Mouse (Mus musculus) limb, embryonic 13.5 days (tissue): Measurements from ENCODE around the gene Cnnm2. TPM values are rescaled to one million over a fixed set of nuclear protein-coding genes. Genes with fewer than 3 reads are reported as not detected.

ENCODE experiments used
- ATAC-seq: fragments of 200-750 bp; cut with Nextera tagmentation; 2 replicates; pipeline ENCODE4 v1.8.0; 2017; ENCODE audit warnings: low read depth, moderate number of reproducible peaks, moderate TSS enrichment; ENCODE audit not compliant: low FRiP score
- H3K27ac ChIP-seq: fragments of 300-500 bp; sonication (generic); 2 replicates; pipeline ENCODE4 v1.5.1; 2015; ENCODE audit warnings: inconsistent platforms, mild to moderate bottlenecking, moderate library complexity
- H3K27me3 ChIP-seq: fragments of 300-500 bp; sonication (generic); 2 replicates; pipeline ENCODE4 v1.6.1; 2015; ENCODE audit warnings: mild to moderate bottlenecking, inconsistent platforms
- H3K36me3 ChIP-seq: fragments of 300-500 bp; sonication (generic); 2 replicates; pipeline ENCODE4 v1.6.1; 2015; ENCODE audit warnings: inconsistent platforms, mild to moderate bottlenecking, moderate library complexity
- H3K4me1 ChIP-seq: fragments of 300-500 bp; sonication (generic); 2 replicates; pipeline ENCODE4 v1.6.1; 2015; ENCODE audit warnings: inconsistent platforms
- H3K4me2 ChIP-seq: fragments of 300-500 bp; sonication (generic); replicated peaks from 2 replicates; pipeline ENCODE4 v1.6.1; 2015; ENCODE audit warnings: inconsistent platforms, mild to moderate bottlenecking, moderate library complexity
- H3K4me3 ChIP-seq: fragments of 300-500 bp; sonication (generic); 2 replicates; pipeline ENCODE4 v1.5.1; 2015; ENCODE audit warnings: moderate library complexity, mild to moderate bottlenecking, inconsistent platforms
- H3K9ac ChIP-seq: fragments of 300-500 bp; sonication (generic); 2 replicates; pipeline ENCODE4 v1.6.1; 2015; ENCODE audit warnings: mild to moderate bottlenecking, inconsistent platforms
- H3K9me3 ChIP-seq: fragments of 300-500 bp; sonication (generic); 2 replicates; pipeline ENCODE4 v1.6.1; 2016; ENCODE audit warnings: inconsistent platforms
- whole genome bisulfite sequencing: fragments of 180-500 bp; shearing (Covaris S2); methylation state at CpG from one replicate; pipeline ENCODE4 v1.1.7; 2015; 5-methylcytosine and 5-hydroxymethylcytosine counted together
- polyA plus RNA-seq: library from polyadenylated mRNA; unstranded; fragments of >200 nt; fragmentation: Nextera tagmentation; extraction: Ambion mirVana; gene quantifications from 2 replicates; pipeline ENCODE4 v1.2.1, GENCODE M21; 2015

The Cnnm2 gene
- polyA plus RNA-seq, 1 experiment from 2014 or later = 4.1 TPM

DNA sequence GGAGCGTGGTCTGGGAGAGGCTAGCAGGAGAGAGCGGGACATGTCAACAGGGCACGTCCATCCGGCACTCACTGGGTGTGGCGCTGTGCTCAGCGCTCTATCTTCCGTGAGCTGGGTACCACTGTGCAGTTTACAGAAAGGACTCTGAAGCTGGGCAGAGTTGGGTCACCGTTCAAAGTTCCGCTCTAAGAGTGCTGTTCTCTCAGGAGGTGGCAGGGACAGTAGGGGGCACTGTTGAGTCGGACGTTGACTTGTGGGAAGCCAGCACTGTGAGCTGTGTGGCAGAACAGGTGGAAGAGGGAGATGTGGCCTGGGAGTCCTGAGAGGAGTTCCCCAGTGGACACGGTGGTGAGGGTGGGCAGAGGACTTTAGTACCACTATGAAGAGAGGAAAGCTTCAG lies 114.4 kb downstream of the Cnnm2 start:
- H3K4me3 ChIP-seq = no peak overlapping the region
- WGBS = 43% methylated on average over 12 of the region's 12 CpGs
- no peak overlapping the region for H3K9ac ChIP-seq
- no peak overlapping the region for H3K4me2 ChIP-seq
- ATAC-seq = no peak
- H3K4me1 ChIP-seq = no peaks in the 10 kb centered on the region
- no peak overlapping the region for H3K27ac ChIP-seq
- no peaks in the 10 kb centered on the region for H3K9me3 ChIP-seq
- H3K36me3 ChIP-seq = no peaks in the 10 kb centered on the region; the same call in 1 of the 2 replicates
- H3K27me3 ChIP-seq = no peaks in the 10 kb centered on the region

DNA sequence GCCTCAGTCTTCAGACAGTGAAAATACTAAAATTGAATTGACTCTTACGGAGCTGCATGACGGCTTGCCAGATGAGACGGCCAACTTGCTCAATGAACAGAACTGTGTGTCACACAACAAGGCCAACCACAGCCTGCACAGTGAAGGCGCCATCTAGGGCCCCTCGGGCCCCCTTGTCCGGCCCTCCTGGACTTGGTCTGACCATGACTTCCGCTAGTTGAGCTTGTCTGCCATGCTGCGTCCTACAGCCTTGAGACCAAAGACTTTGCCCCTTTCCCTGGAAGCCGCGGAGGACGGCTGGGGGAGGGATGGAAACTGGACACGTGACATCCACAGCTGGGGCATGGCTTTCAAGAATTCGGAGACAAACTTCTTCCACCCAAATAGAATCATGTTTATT lies 116.5 kb downstream of the Cnnm2 start:
- ATAC-seq = no peak
- H3K9ac ChIP-seq = no peak overlapping the region
- H3K36me3 ChIP-seq = peaks cover 12% of the 10 kb centered on the region
- H3K27me3 ChIP-seq = no peaks in the 10 kb centered on the region
- no peak overlapping the region for H3K4me2 ChIP-seq
- no peaks in the 10 kb centered on the region for H3K4me1 ChIP-seq
- H3K27ac ChIP-seq = no peak overlapping the region
- no peak overlapping the region for H3K4me3 ChIP-seq
- H3K9me3 ChIP-seq = no peaks in the 10 kb centered on the region
- 90% methylated on average over 13 of the region's 13 CpGs for WGBS

DNA sequence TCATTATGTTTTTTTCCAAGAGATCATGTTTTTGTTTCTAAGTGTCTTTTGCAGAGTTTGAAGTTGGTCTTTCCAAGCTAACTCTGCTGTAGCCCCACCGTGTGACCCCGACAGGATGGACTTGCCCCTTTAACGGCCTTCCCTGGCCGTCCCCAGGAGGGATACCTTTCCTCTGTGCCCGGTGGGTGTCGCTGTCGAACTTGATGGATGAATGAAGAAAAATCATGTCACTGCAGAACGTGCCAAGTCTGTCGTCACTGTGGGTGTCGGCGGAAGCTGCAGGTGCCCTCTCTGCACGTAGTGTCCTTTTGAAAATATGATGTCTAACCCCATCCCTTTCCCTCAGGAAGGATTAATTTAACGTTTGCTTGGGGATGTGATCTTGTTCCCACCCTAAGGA lies 117.0 kb downstream of the Cnnm2 start:
- H3K4me2 ChIP-seq = no peak overlapping the region
- no peaks in the 10 kb centered on the region for H3K4me1 ChIP-seq
- ATAC-seq = no peak
- H3K9ac ChIP-seq = no peak overlapping the region
- WGBS = 62% methylated on average over 13 of the region's 13 CpGs
- no peaks in the 10 kb centered on the region for H3K9me3 ChIP-seq
- peaks cover 16% of the 10 kb centered on the region for H3K36me3 ChIP-seq
- H3K27ac ChIP-seq = no peak overlapping the region
- H3K27me3 ChIP-seq = no peaks in the 10 kb centered on the region
- no peak overlapping the region for H3K4me3 ChIP-seq

DNA sequence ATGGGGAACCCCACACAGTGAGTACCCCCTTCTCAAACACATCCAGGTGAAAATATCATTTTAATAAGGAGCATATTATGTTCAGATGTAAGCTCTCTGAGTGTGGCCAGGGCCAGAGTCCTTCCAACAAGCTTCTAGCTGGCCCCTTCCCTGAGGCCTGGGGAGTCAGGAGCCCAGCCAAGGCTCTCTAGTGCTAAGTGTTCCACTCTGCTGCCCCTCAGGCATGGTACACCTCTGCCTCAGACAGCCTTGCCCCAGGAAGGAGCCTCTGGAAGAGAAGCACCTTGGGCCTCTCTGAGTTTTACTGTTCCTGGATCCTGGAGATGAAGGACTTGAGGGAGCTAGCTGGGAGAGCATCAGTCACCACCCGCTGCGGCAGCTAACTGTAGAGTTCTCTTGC lies 118.5 kb downstream of the Cnnm2 start:
- H3K36me3 ChIP-seq = peaks cover 31% of the 10 kb centered on the region
- ATAC-seq = no peak
- H3K27ac ChIP-seq = no peak overlapping the region
- no peak overlapping the region for H3K4me2 ChIP-seq
- no peak overlapping the region for H3K9ac ChIP-seq
- no peak overlapping the region for H3K4me3 ChIP-seq
- no peaks in the 10 kb centered on the region for H3K27me3 ChIP-seq
- 100% methylated on average over 2 of the region's 2 CpGs for WGBS
- no peaks in the 10 kb centered on the region for H3K9me3 ChIP-seq
- H3K4me1 ChIP-seq = no peaks in the 10 kb centered on the region

DNA sequence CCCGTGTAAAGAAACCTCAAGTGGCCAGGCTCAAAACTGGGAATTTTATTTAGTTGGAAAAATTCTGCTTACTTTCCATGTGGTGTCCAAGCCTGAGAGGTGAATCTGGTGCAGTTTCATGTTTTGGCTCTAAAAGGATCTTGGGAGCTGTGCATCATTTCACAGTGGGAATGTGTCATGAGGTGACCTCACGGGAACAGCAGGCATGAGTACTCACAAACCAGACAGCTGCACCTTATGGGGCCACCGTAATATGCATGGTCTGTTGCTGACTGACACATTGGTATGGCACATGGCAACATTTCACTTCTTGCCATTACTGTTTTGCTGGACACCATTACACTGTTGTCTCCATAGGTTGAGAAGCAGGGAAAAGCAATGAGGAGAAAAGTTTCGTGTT lies 124.0 kb downstream of the Cnnm2 start:
- H3K27ac ChIP-seq = no peak overlapping the region
- peaks cover 82% of the 10 kb centered on the region for H3K36me3 ChIP-seq
- 96% methylated on average over 4 of the region's 4 CpGs for WGBS

DNA sequence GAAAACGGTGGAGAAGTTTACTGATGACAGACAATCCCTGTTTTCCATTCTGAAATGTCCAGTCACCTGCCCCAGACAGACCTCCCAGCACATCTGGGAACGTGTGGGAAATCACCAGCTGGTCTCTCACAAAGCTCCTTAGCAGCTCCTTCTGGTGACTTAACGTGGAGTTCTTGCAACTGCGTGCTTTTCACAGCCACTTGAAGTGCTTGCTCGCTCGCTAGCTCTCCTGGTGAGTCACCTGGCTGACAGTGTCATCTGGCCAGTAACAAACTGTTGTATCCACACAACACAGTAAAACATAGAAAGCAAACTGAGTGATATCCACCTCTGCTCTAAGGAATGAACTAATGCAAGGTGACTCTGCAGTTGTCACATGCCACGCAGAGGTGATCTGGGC lies 125.4 kb downstream of the Cnnm2 start:
- Histone ChIP-seq H3K4me2 (no peak overlapping the region), H3K4me3 (no peak overlapping the region), H3K27me3 (no peaks in the 10 kb centered on the region), H3K9me3 (no peaks in the 10 kb centered on the region), H3K27ac (no peak overlapping the region), H3K4me1 (no peaks in the 10 kb centered on the region), H3K36me3 (peaks cover 95% of the 10 kb centered on the region), H3K9ac (no peak overlapping the region)
- no peak for ATAC-seq
- 86% methylated on average over 7 of the region's 7 CpGs for WGBS

More for the DNA sequence above, 124.0 kb downstream of the Cnnm2 start:
- H3K9me3 ChIP-seq = no peaks in the 10 kb centered on the region
- H3K9ac ChIP-seq = no peak overlapping the region
- H3K4me1 ChIP-seq = no peaks in the 10 kb centered on the region
- H3K4me3 ChIP-seq = no peak overlapping the region
- no peak for ATAC-seq
- H3K4me2 ChIP-seq = no peak overlapping the region
- H3K27me3 ChIP-seq = no peaks in the 10 kb centered on the region

DNA sequence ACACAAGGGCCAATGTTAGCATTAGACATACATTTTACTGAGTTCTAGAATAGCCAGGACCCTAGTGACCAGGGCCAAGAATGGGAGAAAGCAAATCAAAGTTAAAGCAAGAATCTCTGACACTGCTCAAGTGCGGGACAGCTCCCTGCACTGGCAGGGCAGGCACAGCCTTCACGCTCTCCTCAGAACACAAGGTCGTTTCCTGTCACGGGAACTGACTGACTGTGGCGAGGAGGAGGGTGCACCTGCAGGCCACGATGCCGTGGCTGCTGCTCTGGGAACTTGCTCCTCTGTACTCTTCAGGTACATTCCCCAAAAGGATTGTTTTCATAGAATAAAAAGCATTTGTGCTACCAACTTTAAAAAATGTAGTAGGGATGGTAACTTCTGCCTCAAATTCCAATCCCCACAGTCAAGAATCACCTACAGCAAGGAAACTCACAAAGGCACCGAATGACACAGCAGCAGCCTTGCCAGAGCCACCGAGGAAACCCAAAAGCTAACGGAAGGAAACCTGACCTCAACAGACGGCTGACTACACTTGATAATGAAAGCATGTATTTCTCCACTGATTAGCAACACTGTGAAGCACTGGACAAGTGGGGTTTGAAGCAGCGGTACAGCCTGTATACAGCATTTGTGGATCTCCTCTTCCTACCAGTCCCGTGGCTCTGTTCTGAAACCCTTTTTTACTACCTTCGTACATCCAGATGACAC lies 126.6 kb downstream of the Cnnm2 start:
- Histone ChIP-seq H3K4me2 (no peak overlapping the region), H3K9ac (no peak overlapping the region), H3K27me3 (no peaks in the 10 kb centered on the region), H3K9me3 (no peaks in the 10 kb centered on the region), H3K36me3 (peaks cover 95% of the 10 kb centered on the region), H3K4me1 (no peaks in the 10 kb centered on the region), H3K4me3 (no peak overlapping the region), H3K27ac (no peak overlapping the region)
- no peak for ATAC-seq
- WGBS = 84% methylated on average over 14 of the region's 14 CpGs

DNA sequence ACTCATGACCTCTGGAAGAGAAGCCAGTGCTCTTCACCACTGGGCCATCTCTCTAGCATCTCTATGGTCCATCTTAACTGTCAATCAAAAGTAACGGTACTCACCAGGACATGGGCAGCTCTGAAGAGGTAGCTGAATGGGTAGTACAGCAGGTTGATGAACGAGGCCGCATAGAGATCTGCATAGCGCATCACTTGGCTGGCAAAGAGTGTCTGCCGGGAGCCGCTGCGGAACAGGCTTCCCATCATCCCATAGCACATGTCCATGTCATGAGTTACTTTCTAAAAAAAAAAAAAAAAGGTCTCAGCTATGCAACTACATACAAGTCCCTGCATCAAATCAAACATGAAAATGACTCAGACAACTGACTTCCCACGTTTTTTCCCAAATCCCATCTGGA lies 128.3 kb downstream of the Cnnm2 start:
- no peaks in the 10 kb centered on the region for H3K27me3 ChIP-seq
- H3K9ac ChIP-seq = no peak overlapping the region
- WGBS = 94% methylated on average over 8 of the region's 8 CpGs
- H3K9me3 ChIP-seq = no peaks in the 10 kb centered on the region
- H3K36me3 ChIP-seq = peaks cover 87% of the 10 kb centered on the region
- H3K4me1 ChIP-seq = no peaks in the 10 kb centered on the region
- no peak overlapping the region for H3K27ac ChIP-seq
- no peak for ATAC-seq
- H3K4me3 ChIP-seq = no peak overlapping the region
- no peak overlapping the region for H3K4me2 ChIP-seq

DNA sequence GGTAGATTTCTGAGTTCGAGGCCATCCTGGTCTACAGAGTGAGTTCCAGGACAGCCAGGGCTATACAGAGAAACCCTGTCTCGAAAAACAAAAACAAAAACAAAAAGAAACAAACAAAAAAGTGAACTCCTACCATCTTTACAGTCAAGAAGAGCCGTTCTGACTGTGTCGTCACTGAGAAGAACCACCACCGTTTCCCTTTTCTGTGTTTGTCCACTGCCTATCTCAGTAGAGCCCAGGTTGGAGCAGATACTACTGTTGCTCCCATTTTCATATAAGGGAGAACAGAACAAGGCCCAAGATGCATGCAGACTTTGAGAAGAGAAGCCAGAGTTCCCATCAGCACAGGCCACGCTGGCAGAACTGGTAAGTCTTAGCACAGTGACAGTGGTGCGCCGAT lies 129.3 kb downstream of the Cnnm2 start:
- no peak overlapping the region for H3K4me2 ChIP-seq
- no peak overlapping the region for H3K27ac ChIP-seq
- no peak overlapping the region for H3K9ac ChIP-seq
- no peaks in the 10 kb centered on the region for H3K4me1 ChIP-seq
- no peak overlapping the region for H3K4me3 ChIP-seq
- no peaks in the 10 kb centered on the region for H3K9me3 ChIP-seq
- ATAC-seq = no peak
- H3K27me3 ChIP-seq = no peaks in the 10 kb centered on the region
- WGBS = 93% methylated on average over 8 of the region's 8 CpGs
- H3K36me3 ChIP-seq = peaks cover 82% of the 10 kb centered on the region

DNA sequence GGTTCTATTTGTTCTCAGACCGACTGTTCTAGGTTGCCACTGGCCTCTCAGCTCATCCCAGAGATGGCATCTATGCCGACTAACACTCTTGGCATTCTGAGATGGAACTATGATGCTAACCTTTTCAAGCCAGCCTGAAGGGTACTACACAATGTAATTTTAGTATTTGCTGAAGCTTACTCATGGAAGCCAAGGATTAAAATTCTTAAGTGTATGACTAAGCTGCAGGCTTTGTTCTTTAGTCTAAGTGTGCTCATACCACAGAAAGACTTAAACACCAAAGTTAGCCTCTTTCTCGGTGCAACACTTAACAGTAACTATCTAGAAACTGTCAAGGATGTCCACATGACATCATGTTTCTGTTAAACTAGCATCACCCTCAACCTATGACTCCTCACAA lies 131.5 kb downstream of the Cnnm2 start:
- Histone ChIP-seq H3K27ac (no peak overlapping the region), H3K4me3 (no peak overlapping the region), H3K4me1 (no peaks in the 10 kb centered on the region), H3K9me3 (0 out of 2 replicates have a peak, but pooled peaks cover 3% of the 10 kb centered on the region), H3K36me3 (peaks cover 78% of the 10 kb centered on the region), H3K4me2 (no peak overlapping the region), H3K27me3 (no peaks in the 10 kb centered on the region), H3K9ac (no peak overlapping the region)
- ATAC-seq = no peak
- 88% methylated on average over 3 of the region's 3 CpGs for WGBS

DNA sequence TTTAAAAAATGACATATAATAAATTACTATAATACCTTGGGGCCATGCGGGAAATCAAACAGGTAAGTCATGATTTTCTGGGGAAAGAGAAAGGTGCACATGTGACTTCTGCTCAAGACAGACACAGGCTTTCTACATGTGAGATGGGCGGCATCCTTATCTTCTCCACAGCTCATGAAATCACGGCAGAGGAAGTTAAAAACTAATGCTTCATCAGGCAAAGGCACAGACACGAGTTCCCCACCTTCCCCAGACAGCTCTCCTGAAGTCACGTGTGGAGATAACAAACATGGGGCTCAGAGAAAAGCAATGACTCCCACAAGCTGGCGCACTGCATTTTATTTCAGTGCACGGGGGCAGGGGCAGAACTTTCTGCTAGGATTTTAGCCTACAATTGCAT lies 132.1 kb downstream of the Cnnm2 start:
- peaks cover 78% of the 10 kb centered on the region for H3K36me3 ChIP-seq
- H3K4me1 ChIP-seq = no peaks in the 10 kb centered on the region
- no peak for ATAC-seq
- no peaks in the 10 kb centered on the region for H3K27me3 ChIP-seq
- H3K9ac ChIP-seq = no peak overlapping the region
- no peak overlapping the region for H3K4me2 ChIP-seq
- 88% methylated on average over 7 of the region's 7 CpGs for WGBS
- H3K4me3 ChIP-seq = no peak overlapping the region
- H3K27ac ChIP-seq = no peak overlapping the region
- H3K9me3 ChIP-seq = 0 out of 2 replicates have a peak, but pooled peaks cover 3% of the 10 kb centered on the region

DNA sequence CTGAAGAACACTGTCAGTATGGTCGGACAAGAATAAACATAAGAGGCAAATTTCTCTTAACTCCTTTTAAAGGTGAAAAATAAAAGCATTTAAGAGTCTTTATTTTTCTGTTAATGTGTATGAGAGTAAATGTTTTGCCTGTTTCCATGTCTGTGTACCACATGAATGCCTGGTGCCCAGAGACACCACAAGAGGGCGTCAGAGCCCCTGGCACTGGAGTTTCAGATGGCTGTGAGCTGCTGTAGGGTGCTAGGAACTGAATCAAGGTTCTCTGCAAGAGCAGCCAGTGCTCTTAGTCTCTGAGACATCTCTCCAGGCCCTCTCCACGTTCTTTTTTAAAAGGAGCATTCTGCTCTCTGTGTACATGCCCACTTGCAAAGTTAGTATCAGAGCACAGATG lies 135.7 kb downstream of the Cnnm2 start:
- no peak for ATAC-seq
- WGBS = 92% methylated on average over 3 of the region's 3 CpGs

DNA sequence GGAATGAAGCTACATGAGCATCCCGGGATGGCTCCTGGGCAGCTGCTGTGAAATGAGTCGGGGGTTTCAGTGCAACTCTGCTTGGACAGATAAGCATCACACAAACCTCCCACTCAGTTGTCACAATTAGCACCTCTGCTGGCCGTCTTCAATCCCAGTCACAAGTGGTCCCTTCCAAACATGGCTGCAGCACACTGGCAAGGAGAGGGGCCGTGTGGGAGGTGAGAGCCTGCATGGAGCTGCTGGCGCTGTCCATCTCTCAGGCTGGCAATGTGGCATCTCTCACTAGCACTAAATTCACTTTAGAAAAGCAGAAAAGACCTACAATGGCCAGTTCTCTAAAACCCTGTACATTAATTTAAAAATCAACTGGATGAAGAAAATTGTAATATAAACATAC lies 136.8 kb downstream of the Cnnm2 start:
- Histone ChIP-seq H3K4me2 (no peak overlapping the region), H3K9me3 (0 out of 2 replicates have a peak, but pooled peaks cover 3% of the 10 kb centered on the region), H3K4me3 (no peak overlapping the region), H3K27me3 (no peaks in the 10 kb centered on the region), H3K27ac (no peak overlapping the region), H3K9ac (no peak overlapping the region), H3K4me1 (no peaks in the 10 kb centered on the region), H3K36me3 (peaks cover 43% of the 10 kb centered on the region)
- ATAC-seq = no peak
- 78% methylated on average over 5 of the region's 5 CpGs for WGBS

More for the DNA sequence above, 135.7 kb downstream of the Cnnm2 start:
- no peak overlapping the region for H3K9ac ChIP-seq
- H3K27ac ChIP-seq = no peak overlapping the region
- H3K36me3 ChIP-seq = peaks cover 51% of the 10 kb centered on the region
- H3K27me3 ChIP-seq = no peaks in the 10 kb centered on the region
- no peaks in the 10 kb centered on the region for H3K4me1 ChIP-seq
- H3K9me3 ChIP-seq = 0 out of 2 replicates have a peak, but pooled peaks cover 3% of the 10 kb centered on the region
- H3K4me2 ChIP-seq = no peak overlapping the region
- no peak overlapping the region for H3K4me3 ChIP-seq
